Mouse (Mus musculus): Measurements from ENCODE around the gene Eps15l1.

Gene Eps15l1

GRCm38 (mm10) chr8:72347553-72347952 is 73.7 kb downstream of the Eps15l1 start:
- CTCF ChIA-PET = interaction anchor here in 1 of 4 experiments (0.7 to 1.4 kb wide), 2 partner anchors 8 to 29 kb away, joined by 3 to 5 read pairs; partner anchors contain the start of gene Klf2
- POLR2A ChIA-PET = interaction anchor here in 3 of 4 experiments (0.6 to 41.7 kb wide), 20 partner anchors 8 to 79 kb away, joined by 3 to 3163 read pairs (median 4); partner anchors contain the start of gene Klf2 (in 3 of the 3)

GRCm38 (mm10) chr8:72343725-72344124 is 77.5 kb downstream of the Eps15l1 start:
- ChIA-PET CTCF (interaction anchor here in 2 of 4 experiments (0.6 to 1.8 kb wide), 3 partner anchors 22 to 169 kb away, joined by 4 to 5 read pairs (median 5); no protein-coding TSS in a partner anchor), POLR2A (interaction anchor here (0.7 to 41.7 kb wide), 16 partner anchors 6 to 104 kb away, joined by 3 to 3163 read pairs (median 6); partner anchors contain the start of genes Klf2 (in 3 of the 4) and Ap1m1 (in 1 of the 4))

DNA sequence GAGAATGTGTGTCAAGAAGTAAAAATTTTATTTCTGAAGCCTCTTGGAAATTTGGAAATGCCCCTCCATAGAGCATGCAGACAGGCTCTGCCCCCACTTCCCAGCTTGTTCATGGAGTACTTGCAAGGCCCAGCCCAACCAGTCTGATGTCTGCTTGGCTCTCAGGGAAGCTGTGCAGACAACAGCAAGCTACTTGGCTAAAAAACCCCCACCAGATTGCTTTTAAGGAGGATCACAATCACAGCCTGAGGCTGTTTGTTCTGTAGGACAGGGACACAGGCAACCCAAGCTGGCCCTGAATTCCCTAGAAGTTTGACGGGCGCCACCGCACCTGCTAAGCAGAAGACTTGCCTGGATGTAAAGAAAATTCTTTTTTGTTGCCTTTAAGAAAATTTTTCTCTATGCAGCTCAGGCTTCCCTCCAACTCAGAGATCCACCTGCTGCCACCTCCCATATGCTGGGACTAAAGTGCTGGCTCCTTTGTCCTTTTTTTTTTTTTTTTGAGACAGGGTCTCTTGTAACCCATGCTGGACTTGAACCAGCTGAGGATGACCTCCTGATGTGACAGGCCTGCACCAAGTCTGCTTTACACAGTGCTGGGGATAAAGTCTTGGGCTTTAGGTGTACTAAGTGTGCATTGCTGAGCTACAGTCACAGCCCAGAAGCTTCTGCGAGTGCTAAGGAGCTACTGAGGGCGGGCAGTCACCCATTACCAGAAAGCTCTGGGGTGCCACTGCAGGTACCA is 78.5 kb downstream of the Eps15l1 start:
- POLR2A ChIA-PET = interaction anchor here (0.6 to 41.7 kb wide), 22 partner anchors 5 to 316 kb away, joined by 3 to 3163 read pairs (median 4); partner anchors contain the start of genes Klf2 (in 3 of the 4) and Ap1m1 (in 2 of the 4)

GRCm38 (mm10) chr8:72337034-72337433 is 84.2 kb downstream of the Eps15l1 start:
- POLR2A ChIA-PET = interaction anchor here (0.6 to 41.7 kb wide), 38 partner anchors 0 to 792 kb away, joined by 3 to 3163 read pairs (median 5); partner anchors contain the start of genes Klf2 (in 3 of the 4) and Fam32a (in 2 of the 4)
- CTCF ChIA-PET = interaction anchor here in 3 of 4 experiments (0.9 to 2.0 kb wide), 4 partner anchors 9 to 29 kb away, joined by 3 to 5 read pairs (median 3); no protein-coding TSS in a partner anchor

More for the DNA sequence above, 78.5 kb downstream of the Eps15l1 start:
- CTCF ChIA-PET = interaction anchor here in 3 of 4 experiments (0.6 to 1.5 kb wide), 6 partner anchors 23 to 228 kb away, joined by 3 to 4 read pairs (median 3); no protein-coding TSS in a partner anchor

GRCm38 (mm10) chr8:72336273-72336672 is 85.0 kb downstream of the Eps15l1 start:
- ChIA-PET CTCF (interaction anchor here in 2 of 4 experiments (1.2 to 2.0 kb wide), 3 partner anchors 9 to 63 kb away, joined by 3 to 5 read pairs (median 4); no protein-coding TSS in a partner anchor), POLR2A (interaction anchor here (0.6 to 41.7 kb wide), 45 partner anchors 1 to 793 kb away, joined by 3 to 3163 read pairs (median 4); partner anchors contain the start of genes Klf2 (in 3 of the 4), Fam32a (in 2 of the 4), Ap1m1 (in 1 of the 4) and Gm10282 (in 1 of the 4))

DNA sequence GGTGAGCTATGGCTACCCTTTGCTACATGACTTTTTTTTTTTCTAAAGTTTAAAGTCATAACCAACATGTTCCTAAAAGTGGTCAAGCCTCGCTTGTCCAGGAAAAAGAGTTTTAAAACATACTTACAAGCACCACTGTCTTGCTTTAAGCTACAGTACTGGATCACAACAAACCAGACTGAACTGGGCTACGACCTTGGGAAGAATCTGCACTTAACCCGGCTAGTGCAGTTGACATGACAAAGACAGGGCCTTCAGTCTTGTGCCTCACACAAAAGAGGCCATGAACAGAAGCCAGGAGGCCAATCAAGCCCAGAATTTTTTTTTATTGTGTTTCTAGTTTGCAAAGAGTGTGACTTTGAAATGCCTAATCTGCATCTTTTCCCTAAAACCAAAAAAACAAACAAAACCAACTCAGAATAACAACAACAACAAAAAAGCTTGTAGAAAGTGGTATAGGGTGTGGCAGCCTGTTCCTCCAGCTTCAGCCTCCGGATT is 87.1 kb downstream of the Eps15l1 start:
- ChIA-PET POLR2A (interaction anchor here (0.5 to 41.7 kb wide), 133 partner anchors 3 to 1687 kb away, joined by 3 to 3163 read pairs (median 5); partner anchors contain the start of genes Ap1m1 (in 3 of the 4), Klf2 (in 3 of the 4), Fam32a (in 2 of the 4) and Gm10282 (in 2 of the 4)), CTCF (interaction anchor here (0.6 to 2.8 kb wide), 10 partner anchors 11 to 816 kb away, joined by 3 to 17 read pairs (median 4); partner anchors contain the start of gene Klf2 (in 1 of the 4))

GRCm38 (mm10) chr8:72333429-72334143 is 87.7 kb downstream of the Eps15l1 start:
- ChIA-PET POLR2A (interaction anchor here (0.5 to 41.7 kb wide), 129 partner anchors 3 to 1686 kb away, joined by 3 to 3163 read pairs (median 5); partner anchors contain the start of genes Fam32a (in 3 of the 4), Klf2 (in 3 of the 4), Ap1m1 (in 2 of the 4) and Gm10282 (in 2 of the 4)), CTCF (interaction anchor here (0.6 to 2.8 kb wide), 10 partner anchors 11 to 815 kb away, joined by 3 to 17 read pairs (median 4); partner anchors contain the start of gene Klf2 (in 1 of the 4))

DNA sequence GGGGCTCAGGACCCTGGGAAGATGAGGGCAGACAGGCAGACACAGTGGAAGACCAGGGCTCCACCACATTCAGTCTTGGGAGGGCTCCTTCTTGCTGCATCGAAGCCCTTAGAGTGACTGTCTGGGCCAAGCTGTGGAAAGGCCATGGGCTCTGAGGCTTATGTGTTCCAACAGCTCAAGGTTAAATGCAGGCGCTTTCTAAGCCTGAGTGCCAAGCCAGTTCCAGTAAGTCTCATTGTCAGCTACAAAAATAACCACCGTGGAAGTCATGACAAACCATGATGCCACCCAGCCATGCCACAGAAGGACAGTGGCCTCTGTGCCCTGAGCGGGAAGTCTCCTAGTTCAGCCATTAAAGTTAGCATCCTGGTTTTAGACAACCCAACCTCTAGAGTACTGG is 89.6 kb downstream of the Eps15l1 start:
- ChIA-PET CTCF (interaction anchor here in 1 of 4 experiments (0.8 to 1.2 kb wide), 2 partner anchors 34 to 59 kb away, joined by 3 read pairs; no protein-coding TSS in a partner anchor), POLR2A (interaction anchor here (0.5 to 41.7 kb wide), 33 partner anchors 5 to 379 kb away, joined by 3 to 3163 read pairs (median 5); partner anchors contain the start of genes Klf2 (in 3 of the 4), Ap1m1 (in 1 of the 4) and Gm10282 (in 1 of the 4))

- CTCF ChIA-PET = interaction anchor here (0.5 to 1.5 kb wide), 7 partner anchors 8 to 59 kb away, joined by 3 to 6 read pairs (median 3); no protein-coding TSS in a partner anchor
Observed at GRCm38 (mm10) chr8:72330806-72331516, 90.3 kb downstream of the Eps15l1 start.

DNA sequence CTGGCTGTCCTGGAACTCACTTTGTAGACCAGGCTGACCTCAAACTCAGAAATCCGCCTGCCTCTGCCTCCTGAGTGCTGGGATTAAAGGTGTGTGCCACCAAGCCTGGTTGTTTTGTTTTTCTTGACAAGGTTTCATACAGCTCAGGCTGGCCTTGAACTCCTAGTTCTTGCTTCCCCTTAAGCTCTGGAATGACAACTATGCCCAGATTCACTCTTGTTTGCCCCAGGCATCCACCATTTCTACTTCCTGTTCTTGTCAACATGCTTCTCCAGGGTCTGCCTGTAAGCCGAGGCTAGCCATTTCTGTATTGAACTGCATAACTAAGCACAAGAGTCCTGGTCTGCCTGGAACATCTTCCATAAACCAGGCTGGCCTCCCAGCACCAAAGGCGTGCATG is 92.1 kb downstream of the Eps15l1 start:
- ChIA-PET CTCF (interaction anchor here in 1 of 4 experiments (1.2 to 1.3 kb wide), 2 partner anchors 13 to 36 kb away, joined by 3 read pairs; no protein-coding TSS in a partner anchor), POLR2A (interaction anchor here in 3 of 4 experiments (0.8 to 41.7 kb wide), 20 partner anchors 3 to 434 kb away, joined by 3 to 3163 read pairs (median 10); partner anchors contain the start of genes Klf2 (in 3 of the 3) and Gm10282 (in 1 of the 3))

More at GRCm38 (mm10) chr8:72330806-72331516, 90.3 kb downstream of the Eps15l1 start:
- POLR2A ChIA-PET = interaction anchor here (0.5 to 41.7 kb wide), 48 partner anchors 5 to 589 kb away, joined by 3 to 3163 read pairs (median 5); partner anchors contain the start of genes Klf2 (in 4 of the 4), Ap1m1 (in 2 of the 4) and Gm10282 (in 1 of the 4)

- ChIA-PET CTCF (no interaction called here), POLR2A (interaction anchor here in 3 of 4 experiments (0.6 to 41.7 kb wide), 17 partner anchors 0 to 64 kb away, joined by 3 to 3163 read pairs (median 7); partner anchors contain the start of gene Klf2 (in 2 of the 3))
Observed at GRCm38 (mm10) chr8:72324708-72325107, 96.6 kb downstream of the Eps15l1 start.

- ChIA-PET POLR2A (interaction anchor here (0.6 to 41.7 kb wide), 21 partner anchors 0 to 63 kb away, joined by 3 to 3163 read pairs (median 14); partner anchors contain the start of gene Klf2 (in 2 of the 4)), CTCF (no interaction called here)
Observed at GRCm38 (mm10) chr8:72324036-72324706, 97.1 kb downstream of the Eps15l1 start.

DNA sequence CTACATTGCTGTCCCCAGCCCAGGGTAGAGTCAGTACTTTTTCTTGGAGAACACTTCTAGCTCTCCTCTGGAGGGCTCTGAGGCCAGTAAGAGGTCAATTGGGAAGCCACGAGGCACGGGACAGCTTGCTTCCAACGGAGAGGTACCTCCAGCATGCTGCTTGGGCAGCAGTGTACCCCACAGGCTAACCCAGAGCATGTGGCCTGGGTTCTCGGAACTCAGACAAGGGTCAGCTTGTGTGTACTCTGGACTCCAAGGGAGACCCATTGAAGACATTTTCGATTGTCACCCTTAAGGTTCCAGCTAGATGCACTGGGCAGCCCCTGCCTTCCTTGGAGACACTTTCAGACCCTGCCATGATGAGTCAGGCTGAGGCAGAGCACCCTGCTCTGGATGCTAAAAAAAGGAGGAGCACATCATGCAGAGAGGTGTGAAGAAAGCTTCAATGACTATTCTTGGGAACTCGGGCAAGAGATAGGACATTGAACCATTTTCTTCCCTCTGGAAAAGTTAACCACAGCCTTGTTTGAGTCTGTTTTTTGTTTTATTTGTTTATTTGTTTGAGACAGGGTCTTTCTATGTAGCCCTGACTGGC is 98.0 kb downstream of the Eps15l1 start:
- ChIA-PET POLR2A (interaction anchor here (0.6 to 41.7 kb wide), 54 partner anchors 1 to 238 kb away, joined by 3 to 3163 read pairs (median 6); partner anchors contain the start of genes Ap1m1 (in 2 of the 4), Gm10282 (in 2 of the 4) and Klf2 (in 2 of the 4)), CTCF (interaction anchor here in 2 of 4 experiments (0.6 to 1.6 kb wide), 6 partner anchors 11 to 66 kb away, joined by 3 to 4 read pairs (median 3); no protein-coding TSS in a partner anchor)

GRCm38 (mm10) chr8:72322471-72322889 is 98.8 kb downstream of the Eps15l1 start:
- POLR2A ChIA-PET = interaction anchor here (0.5 to 41.7 kb wide), 63 partner anchors 2 to 250 kb away, joined by 3 to 3163 read pairs (median 5); partner anchors contain the start of genes Ap1m1 (in 2 of the 4), Gm10282 (in 2 of the 4), Klf2 (in 2 of the 4) and Tmem38a (in 1 of the 4)

More at GRCm38 (mm10) chr8:72322471-72322889, 98.8 kb downstream of the Eps15l1 start:
- CTCF ChIA-PET = interaction anchor here in 3 of 4 experiments (0.6 to 1.6 kb wide), 9 partner anchors 12 to 82 kb away, joined by 3 to 4 read pairs (median 3); no protein-coding TSS in a partner anchor
